Mouse (Mus musculus) midbrain, embryonic 11.5 days (tissue): ENCODE measurements at regions not wholly inside any gene's neighbourhood (a gene's known extent, or its start where the extent isn't known, plus 50 kb on each side); places are given as distances from the start of the nearest gene placed in this dataset.
A peak's percentile ranks its signal among the peaks of the same experiment; 100 is the strongest.

Experiments used
- ATAC-seq: fragments of 200-750 bp; cut with Nextera tagmentation; 2 replicates; pipeline ENCODE4 v1.8.0; 2017; ENCODE audit warnings: moderate TSS enrichment, moderate library complexity; ENCODE audit not compliant: low FRiP score
- DNase-seq: peaks from one replicate; pipeline ENCODE4 v3.0.0; 2015; ENCODE audit warnings: low spot score; ENCODE audit errors: missing footprints
- H3K27ac ChIP-seq: fragments of 300-500 bp; sonication (generic); 2 replicates; pipeline ENCODE4 v1.5.1; 2014; ENCODE audit warnings: low read depth, low read length
- H3K27me3 ChIP-seq: fragments of 300-500 bp; sonication (generic); 2 replicates; pipeline ENCODE4 v1.6.1; 2014; ENCODE audit warnings: mild to moderate bottlenecking, low read length, moderate library complexity, mixed read lengths; ENCODE audit not compliant: control insufficient read depth, insufficient read depth
- H3K36me3 ChIP-seq: fragments of 300-500 bp; sonication (generic); 2 replicates; pipeline ENCODE4 v1.6.1; 2014; ENCODE audit warnings: mild to moderate bottlenecking, low read length, moderate library complexity, mixed read lengths; ENCODE audit not compliant: control insufficient read depth, insufficient read depth
- H3K4me1 ChIP-seq: fragments of 300-500 bp; sonication (generic); 2 replicates; pipeline ENCODE4 v1.6.1; 2014; ENCODE audit warnings: low read length; ENCODE audit not compliant: control insufficient read depth, insufficient read depth
- H3K4me2 ChIP-seq: fragments of 300-500 bp; sonication (generic); 2 replicates; pipeline ENCODE4 v1.6.1; 2014; ENCODE audit warnings: mild to moderate bottlenecking, moderate library complexity
- H3K4me3 ChIP-seq: fragments of 300-500 bp; sonication (generic); 2 replicates; pipeline ENCODE4 v1.5.1; 2014; ENCODE audit warnings: low read depth, low read length
- H3K9ac ChIP-seq: fragments of 300-500 bp; sonication (generic); 2 replicates; pipeline ENCODE4 v1.6.1; 2014; ENCODE audit warnings: low read length
- H3K9me3 ChIP-seq: fragments of 300-500 bp; sonication (generic); 2 replicates; pipeline ENCODE4 v1.6.1; 2016; ENCODE audit warnings: low read length; ENCODE audit not compliant: control insufficient read depth
- WGBS: fragments of 180-500 bp; shearing (Covaris S2); extraction: QIAGEN DNeasy Blood & Tissue Kit; methylation state at CpG from one replicate; pipeline ENCODE4 v1.1.7; 2014; 5-methylcytosine and 5-hydroxymethylcytosine counted together

GRCm38 (mm10) chr10:21458608-21459007 is 81.5 kb downstream of the Aldh8a1 start:
- ATAC-seq (no peak), DNase-seq (no peak)
- no peaks in the 10 kb centered on the region for H3K36me3 ChIP-seq
- H3K9ac ChIP-seq = no peak overlapping the region
- H3K4me1 ChIP-seq = no peaks in the 10 kb centered on the region
- no peak overlapping the region for H3K4me2 ChIP-seq
- no peak overlapping the region for H3K27ac ChIP-seq
- H3K9me3 ChIP-seq = no peaks in the 10 kb centered on the region
- H3K4me3 ChIP-seq = no peak overlapping the region
- no peaks in the 10 kb centered on the region for H3K27me3 ChIP-seq

GRCm38 (mm10) chr10:21460062-21460461 is 83.0 kb downstream of the Aldh8a1 start:
- 73% methylated on average over 2 of the region's 2 CpGs for WGBS
- Histone ChIP-seq H3K27me3 (no peaks in the 10 kb centered on the region), H3K27ac (no peak overlapping the region), H3K4me3 (no peak overlapping the region), H3K4me2 (no peak overlapping the region), H3K9me3 (no peaks in the 10 kb centered on the region), H3K4me1 (no peaks in the 10 kb centered on the region), H3K9ac (no peak overlapping the region), H3K36me3 (no peaks in the 10 kb centered on the region)
- DNase-seq = no peak
- no peak for ATAC-seq

DNA sequence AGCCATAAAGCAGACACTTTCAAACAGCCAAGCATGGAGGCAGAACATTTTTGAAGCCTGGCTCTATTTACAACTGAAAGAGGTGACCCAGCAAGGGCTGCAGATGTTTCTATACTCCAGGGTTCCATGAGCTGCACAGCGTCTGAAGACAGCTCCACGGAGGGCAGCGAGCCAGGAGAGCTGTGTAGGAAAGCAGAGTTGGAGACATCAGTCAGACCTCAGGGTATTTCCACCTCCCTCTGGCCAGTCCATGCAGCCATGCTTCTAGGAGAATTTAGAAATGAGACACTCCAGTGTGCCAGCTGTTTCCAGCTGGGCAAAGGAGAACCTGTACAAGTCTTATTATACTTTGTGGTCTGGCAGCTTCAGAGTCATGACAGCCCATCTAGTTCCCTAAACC is 85.8 kb downstream of the Aldh8a1 start:
- H3K9ac ChIP-seq = no peak overlapping the region
- H3K27ac ChIP-seq = no peak overlapping the region
- no peaks in the 10 kb centered on the region for H3K4me1 ChIP-seq
- WGBS = 80% methylated on average over 3 of the region's 3 CpGs
- H3K4me2 ChIP-seq = no peak overlapping the region
- H3K4me3 ChIP-seq = no peak overlapping the region
- H3K9me3 ChIP-seq = no peaks in the 10 kb centered on the region
- H3K27me3 ChIP-seq = no peaks in the 10 kb centered on the region
- ATAC-seq (no peak), DNase-seq (no peak)
- H3K36me3 ChIP-seq = no peaks in the 10 kb centered on the region

DNA sequence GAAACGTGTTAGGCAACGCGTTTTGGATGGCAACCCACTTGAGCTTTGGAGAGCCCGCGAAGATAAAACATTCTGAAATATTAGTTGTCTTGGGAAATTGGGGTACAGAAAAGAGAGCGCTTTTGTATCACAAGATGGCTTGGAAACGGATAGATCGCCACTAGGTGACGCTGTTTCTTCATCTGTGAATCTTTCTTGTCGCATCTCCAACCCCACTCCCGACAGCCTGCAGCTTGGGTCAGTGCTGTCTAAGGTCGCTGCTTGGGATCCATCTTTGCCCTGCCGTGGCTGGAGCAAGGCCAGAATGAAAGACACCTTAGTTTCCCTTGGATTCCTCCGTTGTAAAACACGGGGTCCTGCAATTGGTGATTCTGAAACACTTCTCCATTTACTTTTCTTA is 88.3 kb downstream of the Aldh8a1 start:
- Histone ChIP-seq H3K27me3 (no peaks in the 10 kb centered on the region), H3K9me3 (no peaks in the 10 kb centered on the region), H3K9ac (no peak overlapping the region), H3K4me2 (no peak overlapping the region), H3K27ac (no peak overlapping the region), H3K4me1 (no peaks in the 10 kb centered on the region), H3K36me3 (no peaks in the 10 kb centered on the region), H3K4me3 (no peak overlapping the region)
- ATAC-seq (peak; percentile 79), DNase-seq (peak; percentile 99)
- 4% methylated on average over 15 of the region's 15 CpGs for WGBS

DNA sequence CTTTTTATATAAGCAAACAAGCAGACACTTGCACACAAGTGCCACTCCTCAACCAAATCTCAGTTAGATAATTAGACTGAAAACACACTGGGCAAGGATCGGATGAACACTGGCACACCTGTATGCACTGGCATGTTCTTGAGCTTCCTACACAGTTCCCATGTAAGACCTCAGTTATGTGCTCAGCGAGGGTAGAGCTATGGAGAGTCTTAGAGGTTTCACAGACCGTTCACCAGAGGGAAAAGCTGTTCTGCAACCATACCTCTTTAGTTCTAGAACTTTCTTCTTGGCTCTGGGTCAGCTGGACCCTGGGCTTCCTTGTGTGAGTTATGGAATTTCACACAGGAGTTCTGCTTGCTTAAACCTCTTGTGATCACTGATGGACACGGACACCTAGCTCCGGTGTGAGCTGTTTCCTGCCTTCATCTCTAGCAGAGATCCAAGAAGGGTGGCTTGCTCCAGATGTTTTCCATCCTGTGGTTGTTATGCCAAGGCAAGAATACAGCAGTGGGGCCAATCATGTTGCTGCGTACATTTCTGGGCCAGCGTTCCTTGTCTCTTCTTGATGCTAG is 88.8 kb downstream of the Aldh8a1 start:
- Histone ChIP-seq H3K36me3 (no peaks in the 10 kb centered on the region), H3K27ac (no peak overlapping the region), H3K4me1 (no peaks in the 10 kb centered on the region), H3K27me3 (no peaks in the 10 kb centered on the region), H3K4me3 (no peak overlapping the region), H3K9me3 (no peaks in the 10 kb centered on the region), H3K9ac (no peak overlapping the region), H3K4me2 (no peak overlapping the region)
- DNase-seq = peak; percentile 89
- ATAC-seq = no peak
- WGBS = 75% methylated on average over 7 of the region's 7 CpGs

DNA sequence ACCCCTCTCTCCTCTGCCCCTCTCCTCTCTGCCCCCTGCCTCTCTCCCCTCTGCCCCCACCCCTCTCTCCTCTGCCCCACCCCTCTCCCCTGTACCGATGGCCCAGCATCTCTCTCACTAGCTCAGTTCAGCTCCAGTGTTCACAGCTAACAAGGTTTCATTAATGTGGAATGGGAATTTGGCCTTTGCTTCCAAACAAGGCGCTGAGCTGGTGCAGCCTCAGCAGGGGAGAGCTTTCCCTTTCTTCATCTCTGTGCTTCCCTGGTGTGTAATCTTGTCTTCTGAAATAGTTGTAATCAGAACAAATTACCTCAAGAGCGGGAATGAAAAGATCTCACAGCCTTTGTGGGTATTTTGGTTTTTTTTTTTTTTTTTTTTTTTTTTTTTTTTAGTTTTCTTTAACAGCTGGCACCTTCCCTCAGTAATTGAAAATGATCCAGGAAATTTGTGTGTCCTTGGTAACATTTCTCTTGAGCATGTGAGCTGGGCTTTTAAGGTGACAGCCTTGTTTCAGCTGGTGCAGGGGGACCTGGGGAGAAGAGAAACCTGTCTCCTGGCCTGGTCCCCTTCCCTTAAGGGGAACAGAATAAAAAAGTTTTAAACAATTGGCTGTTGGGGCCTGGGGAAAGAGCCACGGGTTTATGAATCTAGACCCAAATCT is 90.5 kb downstream of the Aldh8a1 start:
- ATAC-seq (no peak), DNase-seq (no peak)
- Histone ChIP-seq H3K27me3 (no peaks in the 10 kb centered on the region), H3K36me3 (no peaks in the 10 kb centered on the region), H3K4me2 (no peak overlapping the region), H3K27ac (no peak overlapping the region), H3K9ac (no peak overlapping the region), H3K4me1 (no peaks in the 10 kb centered on the region), H3K4me3 (no peak overlapping the region), H3K9me3 (no peaks in the 10 kb centered on the region)
- 6% methylated on average over 4 of the region's 4 CpGs for WGBS

GRCm38 (mm10) chr10:21468421-21468820 is 91.3 kb downstream of the Aldh8a1 start:
- Histone ChIP-seq H3K4me3 (no peak overlapping the region), H3K27me3 (no peaks in the 10 kb centered on the region), H3K36me3 (no peaks in the 10 kb centered on the region), H3K4me2 (no peak overlapping the region), H3K9ac (no peak overlapping the region), H3K27ac (no peak overlapping the region), H3K4me1 (no peaks in the 10 kb centered on the region), H3K9me3 (no peaks in the 10 kb centered on the region)
- no peak for DNase-seq
- WGBS = 75% methylated on average over 10 of the region's 10 CpGs
- no peak for ATAC-seq

- 33% methylated on average over 1 of the region's 1 CpGs for WGBS
- no peaks in the 10 kb centered on the region for H3K27me3 ChIP-seq
- H3K36me3 ChIP-seq = no peaks in the 10 kb centered on the region
- H3K4me3 ChIP-seq = no peak overlapping the region
- ATAC-seq (no peak), DNase-seq (no peak)
- H3K9me3 ChIP-seq = no peaks in the 10 kb centered on the region
- H3K9ac ChIP-seq = no peak overlapping the region
- no peaks in the 10 kb centered on the region for H3K4me1 ChIP-seq
- no peak overlapping the region for H3K27ac ChIP-seq
- no peak overlapping the region for H3K4me2 ChIP-seq
These were observed 92.9 kb downstream of the Aldh8a1 start for GRCm38 (mm10) chr10:21469961-21470360.

DNA sequence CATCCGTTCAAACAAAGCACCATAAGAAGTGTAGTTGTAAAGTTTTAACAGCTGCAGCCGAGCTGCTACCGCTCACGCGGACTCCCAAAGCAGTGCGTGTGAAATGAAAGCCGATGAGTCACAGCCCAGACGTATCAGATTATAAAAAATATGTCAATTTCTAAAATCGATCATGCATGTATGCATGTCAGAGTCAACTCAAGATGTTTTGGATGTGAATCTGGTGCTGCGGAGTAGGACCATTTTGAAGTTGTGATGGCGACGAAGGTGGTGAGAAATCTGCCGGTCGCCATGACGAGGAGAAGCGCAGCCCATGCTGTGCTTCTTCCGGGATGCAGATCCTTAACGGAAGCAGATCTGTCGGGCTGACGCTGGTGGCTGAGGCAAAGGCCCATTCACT is 93.5 kb downstream of the Aldh8a1 start:
- Histone ChIP-seq H3K9ac (no peak overlapping the region), H3K4me3 (no peak overlapping the region), H3K9me3 (no peaks in the 10 kb centered on the region), H3K36me3 (no peaks in the 10 kb centered on the region), H3K4me2 (no peak overlapping the region), H3K27ac (no peak overlapping the region), H3K27me3 (no peaks in the 10 kb centered on the region), H3K4me1 (no peaks in the 10 kb centered on the region)
- no peak for DNase-seq
- WGBS = 72% methylated on average over 20 of the region's 20 CpGs
- ATAC-seq = no peak
